Mouse (Mus musculus): ENCODE results near the gene Gm20219. TPM values are rescaled to one million over a fixed set of nuclear protein-coding genes. Genes with fewer than 3 reads are reported as not detected.

Gm20219 gene
- 0.87 and 1.4 TPM in 2 replicates for polyA plus RNA-seq (2016; fragmentation: Nextera tagmentation; extraction: Ambion mirVana)

- Histone ChIP-seq H3K4me2 (no peak within 1 kb of the TSS), H3K27ac (peak within 1 kb of the TSS; percentile 97; the same call in 1 of the 2 replicates), H3K27me3 (no peaks in the 10 kb centered on the region), H3K4me1 (peaks cover 28% of the 10 kb centered on the region), H3K36me3 (replicated peaks) (no peaks in the 10 kb centered on the region), H3K4me3 (replicated peaks) (no peak within 1 kb of the TSS), H3K9ac (no peak within 1 kb of the TSS), H3K9me3 (no peaks in the 10 kb centered on the region)
- ATAC-seq (ENCODE audit: low FRiP score), result no peak
- 82% methylated on average over 20 of the region's 20 CpGs for WGBS
These were observed at the start of gene Gm20219 for GRCm38 (mm10) chr17:56554122-56554551. Gm20219 (minus strand) TSS chr17:56554387.

GRCm38 (mm10) chr17:56604070-56604380, 49.8 kb upstream of the Gm20219 start:
- no peak for ATAC-seq (ENCODE audit: low FRiP score)
- Histone ChIP-seq H3K27me3 (no peaks in the 10 kb centered on the region), H3K4me3 (replicated peaks) (no peak overlapping the region), H3K36me3 (replicated peaks) (peaks cover 87% of the 10 kb centered on the region), H3K4me1 (peaks cover 12% of the 10 kb centered on the region), H3K27ac (no peak overlapping the region), H3K9me3 (no peaks in the 10 kb centered on the region), H3K4me2 (no peak overlapping the region), H3K9ac (no peak overlapping the region)
- 89% methylated on average over 9 of the region's 9 CpGs for WGBS

GRCm38 (mm10) chr17:56603186-56604069, 49.2 kb upstream of the Gm20219 start:
- Histone ChIP-seq H3K27ac (0 out of 2 replicates have a peak overlapping the region, but pooled peaks have one; percentile 5), H3K36me3 (replicated peaks) (peaks cover 87% of the 10 kb centered on the region), H3K27me3 (no peaks in the 10 kb centered on the region), H3K4me1 (peaks cover 6% of the 10 kb centered on the region), H3K9me3 (no peaks in the 10 kb centered on the region), H3K9ac (no peak overlapping the region), H3K4me2 (no peak overlapping the region), H3K4me3 (replicated peaks) (no peak overlapping the region)
- no peak for ATAC-seq (ENCODE audit: low FRiP score)
- 94% methylated on average over 28 of the region's 28 CpGs for WGBS

- Histone ChIP-seq H3K4me3 (replicated peaks) (no peak overlapping the region), H3K36me3 (replicated peaks) (peaks cover 96% of the 10 kb centered on the region), H3K4me2 (no peak overlapping the region), H3K27ac (no peak overlapping the region), H3K9me3 (no peaks in the 10 kb centered on the region), H3K9ac (no peak overlapping the region), H3K27me3 (no peaks in the 10 kb centered on the region), H3K4me1 (peaks cover 6% of the 10 kb centered on the region; the same call in 1 of the 2 replicates)
- ATAC-seq (ENCODE audit: low FRiP score), result no peak; the same call in 1 of the 2 replicates
- 92% methylated on average over 8 of the region's 8 CpGs for WGBS
These were observed 39.5 kb upstream of the Gm20219 start for GRCm38 (mm10) chr17:56593527-56594271.

- peaks cover 15% of the 10 kb centered on the region for H3K4me1 ChIP-seq
- no peak overlapping the region for H3K4me3 ChIP-seq (replicated peaks)
- peaks cover 100% of the 10 kb centered on the region for H3K36me3 ChIP-seq (replicated peaks)
- ATAC-seq (ENCODE audit: low FRiP score), result no peak
- H3K27ac ChIP-seq, result no peak overlapping the region
- H3K4me2 ChIP-seq, result no peak overlapping the region
- H3K9me3 ChIP-seq, result no peaks in the 10 kb centered on the region
- no peak overlapping the region for H3K9ac ChIP-seq
- no peaks in the 10 kb centered on the region for H3K27me3 ChIP-seq
These were observed 38.4 kb upstream of the Gm20219 start for GRCm38 (mm10) chr17:56592553-56592952.

- no peaks in the 10 kb centered on the region for H3K9me3 ChIP-seq
- 96% methylated on average over 4 of the region's 4 CpGs for WGBS
- peaks cover 78% of the 10 kb centered on the region for H3K36me3 ChIP-seq (replicated peaks)
- H3K4me2 ChIP-seq, result no peak overlapping the region
- no peaks in the 10 kb centered on the region for H3K27me3 ChIP-seq
- ATAC-seq (ENCODE audit: low FRiP score), result no peak
- peaks cover 34% of the 10 kb centered on the region for H3K4me1 ChIP-seq
- no peak overlapping the region for H3K27ac ChIP-seq
- H3K9ac ChIP-seq, result no peak overlapping the region
- H3K4me3 ChIP-seq (replicated peaks), result no peak overlapping the region
These were observed 34.7 kb upstream of the Gm20219 start for GRCm38 (mm10) chr17:56588921-56589320.

GRCm38 (mm10) chr17:56587773-56588172, 33.6 kb upstream of the Gm20219 start:
- H3K27ac ChIP-seq, result 0 out of 2 replicates have a peak overlapping the region, but pooled peaks have one; percentile 31
- no peaks in the 10 kb centered on the region for H3K27me3 ChIP-seq
- no peak for ATAC-seq (ENCODE audit: low FRiP score)
- 0 out of 2 replicates have a peak overlapping the region, but pooled peaks have one; percentile 8 for H3K4me3 ChIP-seq (replicated peaks)
- 74% methylated on average over 1 of the region's 1 CpGs for WGBS
- no peaks in the 10 kb centered on the region for H3K9me3 ChIP-seq
- peaks cover 44% of the 10 kb centered on the region for H3K4me1 ChIP-seq
- H3K36me3 ChIP-seq (replicated peaks), result peaks cover 68% of the 10 kb centered on the region
- no peak overlapping the region for H3K9ac ChIP-seq
- H3K4me2 ChIP-seq, result no peak overlapping the region

- Histone ChIP-seq H3K4me3 (replicated peaks) (peak overlapping the region; percentile 93), H3K4me2 (peak overlapping the region; percentile 72), H3K4me1 (peaks cover 57% of the 10 kb centered on the region), H3K27me3 (no peaks in the 10 kb centered on the region), H3K27ac (peak overlapping the region; percentile 93), H3K9me3 (no peaks in the 10 kb centered on the region), H3K9ac (peak overlapping the region; percentile 89), H3K36me3 (replicated peaks) (peaks cover 68% of the 10 kb centered on the region)
- WGBS, result under 1% methylated on average over 61 of the region's 61 CpGs
- ATAC-seq (ENCODE audit: low FRiP score), result peak; percentile 23
These were observed 31.1 kb upstream of the Gm20219 start for GRCm38 (mm10) chr17:56585171-56585821.

GRCm38 (mm10) chr17:56584257-56585130, 30.3 kb upstream of the Gm20219 start, which contains the start of the genes Safb2 and Safb:
Safb2 (minus strand) TSS chr17:56584585.
Safb (plus strand) TSS chr17:56584825.
- ATAC-seq (ENCODE audit: low FRiP score), result peak; percentile 95
- no peaks in the 10 kb centered on the region for H3K9me3 ChIP-seq
- H3K4me1 ChIP-seq, result peaks cover 57% of the 10 kb centered on the region
- H3K4me2 ChIP-seq, result peak within 1 kb of the TSS; percentile 97
- H3K4me3 ChIP-seq (replicated peaks), result peak within 1 kb of the TSS; percentile 93
- H3K36me3 ChIP-seq (replicated peaks), result peaks cover 68% of the 10 kb centered on the region
- peak within 1 kb of the TSS; percentile 91 for H3K9ac ChIP-seq
- H3K27ac ChIP-seq, result peak within 1 kb of the TSS; percentile 95
- no peaks in the 10 kb centered on the region for H3K27me3 ChIP-seq
- under 1% methylated on average over 84 of the region's 101 CpGs for WGBS

- ATAC-seq (ENCODE audit: low FRiP score), result no peak
- H3K4me2 ChIP-seq, result peak overlapping the region; percentile 97
These were observed 29.5 kb upstream of the Gm20219 start for GRCm38 (mm10) chr17:56583611-56584256.

GRCm38 (mm10) chr17:56583071-56583470, 28.9 kb upstream of the Gm20219 start:
- H3K36me3 ChIP-seq (replicated peaks), result peaks cover 67% of the 10 kb centered on the region
- 72% methylated on average over 1 of the region's 1 CpGs for WGBS

More at GRCm38 (mm10) chr17:56583611-56584256, 29.5 kb upstream of the Gm20219 start:
- Histone ChIP-seq H3K9ac (peak overlapping the region; percentile 91), H3K36me3 (replicated peaks) (peaks cover 67% of the 10 kb centered on the region), H3K9me3 (no peaks in the 10 kb centered on the region), H3K27me3 (no peaks in the 10 kb centered on the region), H3K27ac (peak overlapping the region; percentile 95), H3K4me3 (replicated peaks) (peak overlapping the region; percentile 93), H3K4me1 (peaks cover 53% of the 10 kb centered on the region)
- 5% methylated on average over 30 of the region's 33 CpGs for WGBS

More at GRCm38 (mm10) chr17:56583071-56583470, 28.9 kb upstream of the Gm20219 start:
- H3K4me2 ChIP-seq, result peak overlapping the region; percentile 97
- H3K4me1 ChIP-seq, result peaks cover 48% of the 10 kb centered on the region
- no peak for ATAC-seq (ENCODE audit: low FRiP score)
- H3K4me3 ChIP-seq (replicated peaks), result peak overlapping the region; percentile 93
- peak overlapping the region; percentile 91 for H3K9ac ChIP-seq
- H3K27ac ChIP-seq, result peak overlapping the region; percentile 95; the same call in 1 of the 2 replicates
- no peaks in the 10 kb centered on the region for H3K9me3 ChIP-seq
- H3K27me3 ChIP-seq, result no peaks in the 10 kb centered on the region

Data from forebrain, embryonic 12.5 days (tissue).